Mouse (Mus musculus) CH12.LX (cell line): ENCODE measurements at regions not wholly inside any gene's neighbourhood (a gene's known extent, or its start where the extent isn't known, plus 50 kb on each side); places are given as distances from the start of the nearest gene placed in this dataset.

Experiments
- DNase-seq: peaks from one replicate; pipeline ENCODE4 v3.0.0-alpha.2; 2013; ENCODE audit errors: extremely low read depth
- H3K27ac ChIP-seq: 2 replicates; pipeline ENCODE4 v1.5.1; 2012; ENCODE audit warnings: low read depth, mild to moderate bottlenecking, control low read depth, moderate library complexity; ENCODE audit not compliant: insufficient read depth
- H3K27me3 ChIP-seq: replicated peaks from 2 replicates; pipeline ENCODE3; 2012; ENCODE audit warnings: inconsistent platforms
- H3K36me3 ChIP-seq, 2 experiments: replicated peaks in 1 of 2; 2 replicates each; pipeline versions ENCODE3 to v1.6.1; 2012; ENCODE audit warnings: inconsistent platforms in 1 of 2, low read length in 1 of 2, mild to moderate bottlenecking in 1 of 2, mixed read lengths in 1 of 2, moderate library complexity in 1 of 2; ENCODE audit not compliant: control insufficient read depth in 1 of 2, insufficient read depth in 1 of 2
- H3K4me1 ChIP-seq, 2 experiments: 2 replicates each; pipeline ENCODE4 v1.6.1; 2012; ENCODE audit warnings: inconsistent platforms in 1 of 2, moderate library complexity in 1 of 2; ENCODE audit not compliant: insufficient read depth in 2 of 2, control insufficient read depth in 1 of 2
- H3K4me2 ChIP-seq: 2 replicates; pipeline ENCODE4 v1.6.1; 2012; ENCODE audit warnings: low read depth, mild to moderate bottlenecking, control low read depth; ENCODE audit not compliant: poor library complexity, insufficient read depth, severe bottlenecking
- H3K4me3 ChIP-seq, 3 experiments: fragments of 150-350 bp in 1 of 3; sonication (generic) in 1 of 3; replicated peaks in 1 of 3; 2 replicates each; pipeline versions ENCODE3 to v1.5.1; 2011 to 2012; ENCODE audit warnings: low read depth in 2 of 3, low read length in 2 of 3, mild to moderate bottlenecking in 2 of 3, moderate library complexity in 2 of 3, control low read depth in 1 of 3, improper control_type of control experiment in 1 of 3, inconsistent platforms in 1 of 3, mixed read lengths in 1 of 3; ENCODE audit not compliant: poor library complexity in 1 of 3
- H3K79me2 ChIP-seq: replicated peaks from 2 replicates; pipeline ENCODE4 v1.6.1; 2012; ENCODE audit warnings: mild to moderate bottlenecking, moderate library complexity; ENCODE audit not compliant: control insufficient read depth, poor library complexity, insufficient read depth, severe bottlenecking; ENCODE audit errors: extremely low read depth
- H3K9ac ChIP-seq: 2 replicates; pipeline ENCODE4 v1.6.1; 2012; ENCODE audit warnings: low read depth, mild to moderate bottlenecking, control low read depth, moderate library complexity; ENCODE audit not compliant: insufficient read depth
- H3K9me3 ChIP-seq: replicated peaks from 2 replicates; pipeline ENCODE3; 2012; ENCODE audit warnings: low read length, inconsistent platforms, mixed read lengths
- BHLHE40 ChIP-seq: IDR thresholded peaks from 2 replicates; pipeline ENCODE4 v1.6.1; 2011; ENCODE audit warnings: mild to moderate bottlenecking, low read depth, low read length, improper control_type of control experiment
- CHD1 ChIP-seq: IDR thresholded peaks from 2 replicates; pipeline ENCODE4 v1.6.1; 2012; ENCODE audit warnings: low read depth, low read length, improper control_type of control experiment, inconsistent platforms
- CTCF ChIP-seq, 2 experiments: IDR thresholded peaks in 1 of 2; conservative IDR thresholded peaks in 1 of 2; 2 replicates each; pipeline ENCODE4 v1.5.1; 2011 to 2012; ENCODE audit warnings: low read depth in 2 of 2, low read length in 2 of 2, improper control_type of control experiment in 1 of 2, inconsistent platforms in 1 of 2, mild to moderate bottlenecking in 1 of 2, moderate library complexity in 1 of 2
- E2F4 ChIP-seq: IDR thresholded peaks from 2 replicates; pipeline ENCODE4 v1.6.1; 2011; ENCODE audit warnings: low read depth, low read length, improper control_type of control experiment; ENCODE audit not compliant: insufficient replicate concordance
- EP300 ChIP-seq: IDR thresholded peaks from 2 replicates; pipeline ENCODE4 v1.6.1; 2011; ENCODE audit warnings: low read length, improper control_type of control experiment
- ETS1 ChIP-seq: conservative IDR thresholded peaks from 2 replicates; pipeline ENCODE4 v1.6.1; 2012; ENCODE audit warnings: low read depth, mild to moderate bottlenecking, inconsistent platforms, low read length, improper control_type of control experiment, moderate library complexity
- HCFC1 ChIP-seq: IDR thresholded peaks from 2 replicates; pipeline ENCODE4 v1.6.1; 2012; ENCODE audit warnings: low read depth, mild to moderate bottlenecking, inconsistent platforms, low read length, improper control_type of control experiment
- KAT2A ChIP-seq: IDR thresholded peaks from 2 replicates; pipeline ENCODE4 v1.6.1; 2012; ENCODE audit warnings: low read length, improper control_type of control experiment, inconsistent platforms; ENCODE audit not compliant: insufficient replicate concordance
- NELFE ChIP-seq: IDR thresholded peaks from 2 replicates; pipeline ENCODE4 v1.6.1; 2011; ENCODE audit warnings: low read depth, low read length, improper control_type of control experiment
- POLR2AphosphoS2 ChIP-seq: IDR thresholded peaks from 2 replicates; pipeline ENCODE4 v1.6.1; 2011; ENCODE audit warnings: low read depth, low read length, improper control_type of control experiment
- RAD21 ChIP-seq: IDR thresholded peaks from 2 replicates; pipeline ENCODE4 v1.6.1; 2011; ENCODE audit warnings: low read depth, mild to moderate bottlenecking, low read length, improper control_type of control experiment, moderate library complexity
- SMC3 ChIP-seq: IDR thresholded peaks from 2 replicates; pipeline ENCODE4 v1.6.1; 2011; ENCODE audit warnings: low read depth, low read length, improper control_type of control experiment
- TCF12 ChIP-seq: IDR thresholded peaks from 2 replicates; pipeline ENCODE4 v1.6.1; 2014; ENCODE audit warnings: low read depth, mild to moderate bottlenecking, inconsistent platforms, low read length, improper control_type of control experiment
- USF1 ChIP-seq: IDR thresholded peaks from 2 replicates; pipeline ENCODE4 v1.6.1; 2014; ENCODE audit warnings: low read depth, mild to moderate bottlenecking, inconsistent platforms, low read length, improper control_type of control experiment
- USF2 ChIP-seq: conservative IDR thresholded peaks from 2 replicates; pipeline ENCODE4 v1.6.1; 2011; ENCODE audit warnings: low read depth, low read length, improper control_type of control experiment
- ZMIZ1 ChIP-seq: IDR thresholded peaks from 2 replicates; pipeline ENCODE4 v1.6.1; 2012; ENCODE audit warnings: low read depth, mild to moderate bottlenecking, inconsistent platforms, low read length, improper control_type of control experiment
- dilution Hi-C: fragments of 300-500 bp; cut with MboI; formaldehyde crosslinking; loops from 2 replicates; pipeline ENCODE4 v1.14.3; 2020; ENCODE audit warnings: low sequenced_read_pairs; ENCODE audit not compliant: extremely low pct_unique_long_range_greater_than_20kb, extremely low pct_ligation_motif_present
- in situ Hi-C: fragments of 300-500 bp; cut with MboI; formaldehyde crosslinking; loops from 3 replicates; pipeline ENCODE4 v1.14.3; 2019; ENCODE audit warnings: low sequenced_read_pairs, low pct_ligation_motif_present, low pct_unique_long_range_greater_than_20kb, mixed read lengths

DNA sequence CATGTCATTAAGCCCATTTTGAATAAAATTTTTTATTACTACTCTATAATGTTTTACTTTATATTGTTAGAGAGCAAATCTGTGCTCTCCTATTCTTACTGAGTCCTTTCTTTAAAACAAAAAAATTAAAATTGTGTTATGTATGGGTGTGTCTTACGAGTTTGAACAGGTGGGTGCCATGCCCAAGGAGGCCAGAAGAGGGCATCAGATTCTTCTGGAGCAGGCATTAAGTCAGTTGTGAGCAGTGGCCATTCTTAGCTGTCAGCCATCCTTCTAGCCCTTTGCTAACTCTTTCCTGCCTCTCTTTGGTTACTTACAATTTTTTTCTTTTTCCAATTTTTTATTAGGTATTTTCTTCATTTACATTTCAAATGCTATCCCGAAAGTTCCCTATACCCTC is 63.6 kb upstream of the Fam98a start:
- H3K9ac ChIP-seq: no peak overlapping the region
- no peak overlapping the region for H3K4me2 ChIP-seq
- in situ Hi-C loops (loop anchor here (25.0 kb wide), 1 partner anchor 172 kb away; no protein-coding TSS in a partner anchor), dilution Hi-C loops (no loop called here)
- peaks cover 8% of the 10 kb centered on the region for H3K9me3 ChIP-seq
- H3K27ac ChIP-seq: no peak overlapping the region
- TF ChIP-seq RAD21 (peak; percentile 65), TCF12 (0 out of 2 replicates have a peak, but pooled peaks have one; percentile 18), ETS1 (no peak), USF2 (no peak), EP300 (no peak), USF1 (no peak), POLR2AphosphoS2 (no peak), CTCF (conservative IDR thresholded peaks at IDR 0.05 in 1 of 2, IDR thresholded peaks at IDR 0.05 in 1 of 2; ENCODE audit: low read depth in 2 of 2, low read length in 2 of 2) (peak; percentile 51 to 70), HCFC1 (no peak), SMC3 (peak; percentile 58), NELFE (0 out of 2 replicates have a peak, but pooled peaks have one; percentile 11)
- peaks cover 0 to 13% of the 10 kb centered on the region in 2 experiments; a peak in 1 of 4 replicates for H3K4me1 ChIP-seq
- H3K4me3 ChIP-seq: no peak overlapping the region
- no peaks in the 10 kb centered on the region for H3K36me3 ChIP-seq
- no peaks in the 10 kb centered on the region for H3K79me2 ChIP-seq
- H3K27me3 ChIP-seq: no peaks in the 10 kb centered on the region
- peak; percentile 65 for DNase-seq

DNA sequence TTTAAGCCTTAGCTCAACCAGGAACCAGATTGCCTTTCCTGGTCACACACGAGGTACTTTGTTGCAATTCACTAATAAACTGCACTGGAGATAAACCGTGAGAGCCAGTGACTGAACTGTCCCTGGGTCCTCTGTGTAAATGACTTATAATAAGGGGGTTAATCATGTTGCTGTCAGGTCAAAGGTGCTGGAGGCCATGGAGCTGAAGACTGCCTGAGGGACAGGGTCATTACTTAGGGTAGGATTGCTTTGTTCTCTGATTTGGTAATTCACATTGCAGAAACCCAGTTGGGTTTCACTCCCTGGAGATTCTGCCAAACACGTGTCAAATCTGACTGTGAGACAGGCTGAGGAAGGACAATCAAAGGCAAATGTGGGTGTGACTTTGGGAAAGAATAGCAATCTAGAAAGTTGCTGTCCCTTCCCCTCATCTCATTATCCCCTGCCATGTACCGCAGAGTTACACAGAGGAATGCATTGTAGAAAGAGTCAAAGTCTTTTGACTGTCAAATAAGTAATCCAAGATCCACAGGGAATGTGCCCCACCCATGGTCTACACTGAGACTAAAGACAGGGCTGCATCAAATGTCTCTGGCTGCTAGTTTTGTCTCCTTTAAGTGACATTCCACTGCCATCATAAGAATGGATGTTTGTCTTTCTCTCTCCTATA is 51.8 kb upstream of the Fam98a start:
- TF ChIP-seq SMC3 (no peak), ZMIZ1 (no peak), BHLHE40 (no peak), E2F4 (no peak), RAD21 (no peak), NELFE (no peak), CHD1 (no peak), KAT2A (no peak)
- TF ChIP-seq, all 38 proteins: peak for 0
- no peak for DNase-seq
- Histone ChIP-seq H3K36me3 (no peaks in the 10 kb centered on the region), H3K79me2 (no peaks in the 10 kb centered on the region), H3K4me1 (0 out of 4 replicates have a peak, but pooled peaks cover 0 to 2% of the 10 kb centered on the region in 2 experiments), H3K9me3 (no peaks in the 10 kb centered on the region), H3K27ac (no peak overlapping the region), H3K9ac (no peak overlapping the region), H3K4me3 (no peak overlapping the region), H3K4me2 (no peak overlapping the region), H3K27me3 (no peaks in the 10 kb centered on the region)
- dilution Hi-C loops (no loop called here), in situ Hi-C loops (loop anchor here (25.0 kb wide), 1 partner anchor 184 kb away; no protein-coding TSS in a partner anchor)
